Mouse (Mus musculus) liver, postnatal 0 days (tissue): ENCODE data around the gene Rps19bp1. TPM values are rescaled to one million over a fixed set of nuclear protein-coding genes. Genes with fewer than 3 reads are reported as not detected.
A peak's percentile ranks its signal among the peaks of the same experiment; 100 is the strongest.

Source experiments
- ATAC-seq: fragments of 200-750 bp; cut with Nextera tagmentation; 2 replicates; pipeline ENCODE4 v1.8.0; 2017; ENCODE audit warnings: mild to moderate bottlenecking, moderate library complexity
- DNase-seq: peaks from one replicate; pipeline ENCODE4 v3.0.0-alpha.2; 2016
- H3K27ac ChIP-seq: fragments of 300-500 bp; sonication (generic); 2 replicates; pipeline ENCODE4 v1.5.1; 2014; ENCODE audit warnings: antibody characterized with exemption, moderate library complexity, mild to moderate bottlenecking, low read depth
- H3K27me3 ChIP-seq: fragments of 300-500 bp; sonication (generic); 2 replicates; pipeline ENCODE4 v1.6.1; 2014; ENCODE audit warnings: low read length, control low read depth, mixed read lengths; ENCODE audit not compliant: insufficient read depth
- H3K36me3 ChIP-seq: fragments of 300-500 bp; sonication (generic); replicated peaks from 2 replicates; pipeline ENCODE4 v1.6.1; 2014; ENCODE audit warnings: mild to moderate bottlenecking, control low read depth, low read length, moderate library complexity, mixed read lengths; ENCODE audit not compliant: insufficient read depth
- H3K4me1 ChIP-seq: fragments of 300-500 bp; sonication (generic); 2 replicates; pipeline ENCODE4 v1.6.1; 2014; ENCODE audit warnings: antibody characterized with exemption, mild to moderate bottlenecking, control low read depth; ENCODE audit not compliant: insufficient read depth
- H3K4me2 ChIP-seq: fragments of 300-500 bp; sonication (generic); 2 replicates; pipeline ENCODE4 v1.6.1; 2014; ENCODE audit warnings: low read depth, mild to moderate bottlenecking, low read length, moderate library complexity, mixed read lengths
- H3K4me3 ChIP-seq: fragments of 300-500 bp; sonication (generic); 2 replicates; pipeline ENCODE4 v1.5.1; 2014; ENCODE audit warnings: low read depth, low read length
- H3K9ac ChIP-seq: fragments of 300-500 bp; sonication (generic); replicated peaks from 2 replicates; pipeline ENCODE4 v1.6.1; 2014; ENCODE audit warnings: mild to moderate bottlenecking, moderate library complexity
- H3K9me3 ChIP-seq: fragments of 300-500 bp; sonication (generic); 2 replicates; pipeline ENCODE4 v1.6.1; 2016; ENCODE audit warnings: mild to moderate bottlenecking, control low read depth, low read length, mixed read lengths
- CTCF ChIP-seq: sonication (generic); IDR thresholded peaks from 2 replicates; pipeline ENCODE4 v1.5.1; 2016; ENCODE audit warnings: antibody characterized with exemption, low read depth
- EP300 ChIP-seq: IDR thresholded peaks from 2 replicates; pipeline ENCODE4 v1.6.1; 2016; ENCODE audit warnings: antibody characterized with exemption, low read depth, mild to moderate bottlenecking
- whole genome bisulfite sequencing: fragments of 180-500 bp; shearing (Covaris S2); extraction: QIAGEN DNeasy Blood & Tissue Kit; methylation state at CpG from one replicate; pipeline ENCODE4 v1.1.7; 2014; ENCODE audit not compliant: insufficient replicate concordance; 5-methylcytosine and 5-hydroxymethylcytosine counted together
- polyA plus RNA-seq: library from polyadenylated mRNA; unstranded; fragments of >200 nt; fragmentation: Nextera tagmentation; extraction: Ambion mirVana; gene quantifications from 2 replicates; pipeline ENCODE4 v1.2.1, GENCODE M21; 2015

Gene Rps19bp1
- polyA plus RNA-seq, 1 experiment from 2014 or later, result 27.0 TPM

DNA sequence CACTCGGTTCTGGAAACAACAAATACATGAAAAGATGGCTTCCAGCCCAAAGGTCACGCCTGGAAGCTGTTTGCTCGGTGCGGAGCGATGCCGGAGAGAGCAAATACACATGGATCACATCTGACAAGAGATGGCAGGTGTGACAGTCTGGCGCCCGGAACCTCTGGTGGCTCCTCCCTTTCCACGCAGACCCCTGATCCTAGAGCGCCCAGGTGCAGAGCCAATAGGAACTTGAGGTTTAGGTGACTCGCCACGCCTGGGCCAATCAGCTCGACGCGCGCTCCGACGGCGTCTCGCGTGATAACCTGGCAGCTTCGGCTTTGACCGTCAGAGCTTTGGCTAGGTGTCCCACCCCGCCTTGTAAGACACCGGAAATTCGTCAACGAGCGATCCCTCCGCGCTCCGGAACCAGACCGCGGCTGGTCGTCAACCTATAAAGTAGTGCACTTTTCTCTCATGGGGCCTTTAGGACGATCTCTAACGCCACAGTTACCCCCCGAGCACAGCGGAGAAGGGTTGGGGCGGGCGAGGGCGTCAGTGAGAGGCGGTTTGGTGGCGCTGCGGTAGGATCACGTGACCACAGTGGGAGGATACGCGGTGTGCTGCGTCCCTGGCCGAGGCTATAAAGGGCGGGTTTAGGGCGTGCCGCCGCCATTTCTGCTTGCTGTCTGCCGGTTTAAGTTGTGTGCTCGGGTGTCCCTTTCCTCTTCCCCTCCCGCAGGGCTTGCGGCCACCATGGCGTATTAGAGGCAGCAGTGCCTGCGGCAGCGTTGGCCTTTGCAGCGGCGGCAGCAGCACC, 9.1 kb downstream of the Rps19bp1 start, which contains the start of gene Atf4:
TSS of gene Atf4 (plus strand) at position 338 of the 799 bp plus-strand sequence.
- Histone ChIP-seq H3K27me3 (no peaks in the 10 kb centered on the region), H3K9ac (peak within 1 kb of the TSS; percentile 97), H3K9me3 (no peaks in the 10 kb centered on the region), H3K36me3 (peaks cover 52% of the 10 kb centered on the region), H3K27ac (peak within 1 kb of the TSS; percentile 99), H3K4me1 (peaks cover 64% of the 10 kb centered on the region), H3K4me2 (peak within 1 kb of the TSS; percentile 99), H3K4me3 (peak within 1 kb of the TSS; percentile 83)
- ATAC-seq (peak; percentile 87), DNase-seq (peak; percentile 97)
- TF ChIP-seq CTCF, result no peak
- peak; percentile 85 for TF ChIP-seq EP300
- 0% methylated on average over 59 of the region's 62 CpGs for WGBS

- peaks cover 54% of the 10 kb centered on the region for H3K36me3 ChIP-seq
- peak overlapping the region; percentile 99 for H3K27ac ChIP-seq
- H3K4me2 ChIP-seq, result peak overlapping the region; percentile 99
- 45% methylated on average over 6 of the region's 6 CpGs for WGBS
- H3K9me3 ChIP-seq, result no peaks in the 10 kb centered on the region
- peak overlapping the region; percentile 82 for H3K9ac ChIP-seq
- H3K27me3 ChIP-seq, result no peaks in the 10 kb centered on the region
- TF ChIP-seq EP300 (no peak), CTCF (no peak)
- peaks cover 68% of the 10 kb centered on the region for H3K4me1 ChIP-seq
- DNase-seq, result no peak
- ATAC-seq, result no peak
- peak overlapping the region; percentile 83 for H3K4me3 ChIP-seq
Measured at GRCm38 (mm10) chr15:80254207-80254606, 9.9 kb downstream of the Rps19bp1 start.

DNA sequence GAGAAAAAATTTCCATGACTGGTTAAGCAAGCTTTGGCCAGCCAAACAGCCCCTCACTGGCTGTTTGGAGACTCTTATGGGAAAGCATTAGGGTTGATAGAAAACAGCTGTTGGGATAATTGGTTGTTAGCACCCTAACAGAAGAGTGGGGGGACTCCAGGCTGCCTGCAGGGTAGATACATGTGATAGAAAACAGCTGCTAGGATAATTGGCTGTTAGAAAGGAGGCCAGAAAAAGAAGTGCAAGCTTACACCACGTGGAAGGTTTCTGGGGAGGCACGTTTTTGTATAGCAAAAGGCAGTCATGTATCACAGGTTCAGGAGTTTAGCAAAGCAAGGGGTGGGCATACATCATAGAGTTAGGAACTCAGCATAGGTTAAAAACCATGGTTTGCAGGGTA, 10.6 kb downstream of the Rps19bp1 start:
- peaks cover 62% of the 10 kb centered on the region for H3K4me1 ChIP-seq

DNA sequence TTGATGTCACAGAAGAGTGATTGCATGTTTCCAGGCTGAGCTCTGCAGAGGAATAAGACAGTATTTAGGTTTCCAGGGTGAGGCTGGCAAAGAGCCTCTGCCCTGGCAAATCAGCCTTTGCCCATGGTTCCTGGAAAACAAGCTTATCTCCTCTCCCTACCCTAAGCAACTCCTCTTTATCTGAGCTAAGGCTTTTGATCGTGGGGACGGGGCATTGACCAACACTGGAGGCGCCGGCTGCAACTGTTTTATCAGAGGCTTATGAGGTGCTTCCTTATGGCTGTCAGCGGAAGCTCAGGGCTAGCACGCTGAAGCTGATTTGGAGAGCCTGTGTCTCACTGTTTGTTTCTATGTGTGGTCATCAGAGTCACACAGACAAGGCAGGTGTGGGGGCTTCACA, 13.5 kb downstream of the Rps19bp1 start:
- Histone ChIP-seq H3K36me3 (peaks cover 48% of the 10 kb centered on the region), H3K4me2 (peak overlapping the region; percentile 57), H3K4me1 (peaks cover 42% of the 10 kb centered on the region), H3K9ac (peak overlapping the region; percentile 49), H3K4me3 (no peak overlapping the region; the same call in 1 of the 2 replicates), H3K9me3 (no peaks in the 10 kb centered on the region), H3K27ac (peak overlapping the region; percentile 79), H3K27me3 (no peaks in the 10 kb centered on the region)
- 42% methylated on average over 6 of the region's 6 CpGs for WGBS
- ATAC-seq (no peak), DNase-seq (peak; percentile 31)
- no peak for TF ChIP-seq CTCF
- TF ChIP-seq EP300, result peak; percentile 72

More for the DNA sequence above, 10.6 kb downstream of the Rps19bp1 start:
- Histone ChIP-seq H3K36me3 (peaks cover 55% of the 10 kb centered on the region), H3K27me3 (no peaks in the 10 kb centered on the region), H3K4me2 (peak overlapping the region; percentile 99; the same call in 1 of the 2 replicates), H3K9ac (no peak overlapping the region), H3K27ac (peak overlapping the region; percentile 99), H3K9me3 (no peaks in the 10 kb centered on the region), H3K4me3 (no peak overlapping the region)
- WGBS, result 69% methylated on average over 2 of the region's 2 CpGs
- no peak for TF ChIP-seq EP300
- no peak for TF ChIP-seq CTCF
- DNase-seq (no peak), ATAC-seq (no peak)

GRCm38 (mm10) chr15:80249672-80250071, 14.4 kb downstream of the Rps19bp1 start:
- DNase-seq (no peak), ATAC-seq (no peak)
- Histone ChIP-seq H3K4me1 (peaks cover 42% of the 10 kb centered on the region), H3K4me2 (no peak overlapping the region; the same call in 1 of the 2 replicates), H3K9ac (peak overlapping the region; percentile 26; the same call in 1 of the 2 replicates), H3K9me3 (no peaks in the 10 kb centered on the region), H3K4me3 (no peak overlapping the region), H3K27ac (peak overlapping the region; percentile 79; the same call in 1 of the 2 replicates), H3K27me3 (no peaks in the 10 kb centered on the region), H3K36me3 (peaks cover 48% of the 10 kb centered on the region)
- TF ChIP-seq EP300 (no peak), CTCF (no peak)
- WGBS, result 95% methylated on average over 10 of the region's 10 CpGs

- no peak overlapping the region for H3K4me3 ChIP-seq
- H3K4me2 ChIP-seq, result no peak overlapping the region
- peaks cover 53% of the 10 kb centered on the region for H3K36me3 ChIP-seq
- no peaks in the 10 kb centered on the region for H3K27me3 ChIP-seq
- 72% methylated on average over 1 of the region's 1 CpGs for WGBS
- no peak for ATAC-seq
- H3K9ac ChIP-seq, result no peak overlapping the region
- TF ChIP-seq EP300 (no peak), CTCF (no peak)
- no peak overlapping the region for H3K27ac ChIP-seq
- H3K4me1 ChIP-seq, result peaks cover 33% of the 10 kb centered on the region
- no peaks in the 10 kb centered on the region for H3K9me3 ChIP-seq
- DNase-seq, result no peak
Measured at GRCm38 (mm10) chr15:80248596-80248995, 15.5 kb downstream of the Rps19bp1 start.
